Mouse (Mus musculus) liver, postnatal 0 days (tissue): Measurements from ENCODE around the gene Mrps17. TPM values are rescaled to one million over a fixed set of nuclear protein-coding genes. Genes with fewer than 3 reads are reported as not detected.

Source experiments
- ATAC-seq: fragments of 200-750 bp; cut with Nextera tagmentation; 2 replicates; pipeline ENCODE4 v1.8.0; 2017; ENCODE audit warnings: mild to moderate bottlenecking, moderate library complexity
- DNase-seq: peaks from one replicate; pipeline ENCODE4 v3.0.0-alpha.2; 2016
- H3K27ac ChIP-seq: fragments of 300-500 bp; sonication (generic); 2 replicates; pipeline ENCODE4 v1.5.1; 2014; ENCODE audit warnings: antibody characterized with exemption, moderate library complexity, mild to moderate bottlenecking, low read depth
- H3K27me3 ChIP-seq: fragments of 300-500 bp; sonication (generic); 2 replicates; pipeline ENCODE4 v1.6.1; 2014; ENCODE audit warnings: low read length, control low read depth, mixed read lengths; ENCODE audit not compliant: insufficient read depth
- H3K36me3 ChIP-seq: fragments of 300-500 bp; sonication (generic); replicated peaks from 2 replicates; pipeline ENCODE4 v1.6.1; 2014; ENCODE audit warnings: mild to moderate bottlenecking, control low read depth, low read length, moderate library complexity, mixed read lengths; ENCODE audit not compliant: insufficient read depth
- H3K4me1 ChIP-seq: fragments of 300-500 bp; sonication (generic); 2 replicates; pipeline ENCODE4 v1.6.1; 2014; ENCODE audit warnings: antibody characterized with exemption, mild to moderate bottlenecking, control low read depth; ENCODE audit not compliant: insufficient read depth
- H3K4me2 ChIP-seq: fragments of 300-500 bp; sonication (generic); 2 replicates; pipeline ENCODE4 v1.6.1; 2014; ENCODE audit warnings: low read depth, mild to moderate bottlenecking, low read length, moderate library complexity, mixed read lengths
- H3K4me3 ChIP-seq: fragments of 300-500 bp; sonication (generic); 2 replicates; pipeline ENCODE4 v1.5.1; 2014; ENCODE audit warnings: low read depth, low read length
- H3K9ac ChIP-seq: fragments of 300-500 bp; sonication (generic); replicated peaks from 2 replicates; pipeline ENCODE4 v1.6.1; 2014; ENCODE audit warnings: mild to moderate bottlenecking, moderate library complexity
- H3K9me3 ChIP-seq: fragments of 300-500 bp; sonication (generic); 2 replicates; pipeline ENCODE4 v1.6.1; 2016; ENCODE audit warnings: mild to moderate bottlenecking, control low read depth, low read length, mixed read lengths
- CTCF ChIP-seq: sonication (generic); IDR thresholded peaks from 2 replicates; pipeline ENCODE4 v1.5.1; 2016; ENCODE audit warnings: antibody characterized with exemption, low read depth
- EP300 ChIP-seq: IDR thresholded peaks from 2 replicates; pipeline ENCODE4 v1.6.1; 2016; ENCODE audit warnings: antibody characterized with exemption, low read depth, mild to moderate bottlenecking
- WGBS: fragments of 180-500 bp; shearing (Covaris S2); extraction: QIAGEN DNeasy Blood & Tissue Kit; methylation state at CpG from one replicate; pipeline ENCODE4 v1.1.7; 2014; ENCODE audit not compliant: insufficient replicate concordance; 5-methylcytosine and 5-hydroxymethylcytosine counted together
- polyA plus RNA-seq: library from polyadenylated mRNA; unstranded; fragments of >200 nt; fragmentation: Nextera tagmentation; extraction: Ambion mirVana; gene quantifications from 2 replicates; pipeline ENCODE4 v1.2.1, GENCODE M21; 2015

Mrps17 gene
- polyA plus RNA-seq, 1 experiment from 2014 or later = 130 TPM

DNA sequence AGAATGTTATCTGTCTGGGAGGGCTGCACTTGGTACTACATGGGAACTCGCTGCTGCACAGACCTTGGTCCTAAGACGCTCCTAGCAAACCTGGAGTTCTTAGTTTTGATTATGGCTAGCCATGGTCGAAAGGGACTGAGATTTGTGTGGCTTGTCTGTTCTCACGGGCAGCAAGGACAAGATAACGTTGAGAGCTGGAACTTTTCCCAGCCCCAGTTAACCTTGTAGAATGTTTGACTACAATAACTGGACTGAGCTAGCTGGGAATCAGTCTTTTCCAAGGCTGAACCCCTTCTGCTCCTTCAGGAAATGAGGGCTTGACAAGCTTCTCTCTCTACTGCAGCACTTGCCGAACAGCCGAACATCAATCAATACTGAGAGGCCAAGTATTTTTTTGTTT is 27.7 kb upstream of the Mrps17 start:
- no peak overlapping the region for H3K4me2 ChIP-seq
- H3K27ac ChIP-seq = no peak overlapping the region
- TF ChIP-seq CTCF (no peak), EP300 (no peak)
- no peaks in the 10 kb centered on the region for H3K9me3 ChIP-seq
- DNase-seq (no peak), ATAC-seq (no peak)
- no peaks in the 10 kb centered on the region for H3K27me3 ChIP-seq
- H3K36me3 ChIP-seq = no peaks in the 10 kb centered on the region
- no peak overlapping the region for H3K9ac ChIP-seq
- no peaks in the 10 kb centered on the region; the same call in 1 of the 2 replicates for H3K4me1 ChIP-seq
- WGBS = 65% methylated on average over 7 of the region's 7 CpGs
- no peak overlapping the region for H3K4me3 ChIP-seq

DNA sequence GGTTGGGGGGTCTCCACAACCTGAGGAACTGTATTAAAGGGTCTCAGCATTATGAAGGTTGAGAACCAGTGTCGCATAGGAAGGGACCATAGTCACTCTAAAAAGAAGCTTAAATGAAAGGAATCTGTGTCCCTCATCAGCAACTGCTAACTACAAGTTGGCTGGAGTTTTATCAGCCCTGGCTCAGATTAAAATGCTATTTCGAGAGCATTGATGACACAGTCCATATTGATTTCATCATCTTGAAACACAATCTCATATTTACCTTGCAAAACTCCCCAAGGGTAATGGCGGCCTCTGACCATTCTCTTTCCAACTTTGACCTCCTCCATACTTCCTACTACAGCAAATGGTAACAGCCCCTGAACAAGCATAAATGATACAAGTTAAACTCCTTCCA is 24.8 kb upstream of the Mrps17 start:
- Histone ChIP-seq H3K9me3 (no peaks in the 10 kb centered on the region), H3K9ac (no peak overlapping the region), H3K27me3 (no peaks in the 10 kb centered on the region), H3K36me3 (no peaks in the 10 kb centered on the region), H3K4me2 (no peak overlapping the region), H3K27ac (no peak overlapping the region; the same call in 1 of the 2 replicates), H3K4me1 (no peaks in the 10 kb centered on the region; the same call in 1 of the 2 replicates), H3K4me3 (no peak overlapping the region)
- WGBS = 57% methylated on average over 3 of the region's 3 CpGs
- ATAC-seq (peak; percentile 38; the same call in 1 of the 2 replicates), DNase-seq (no peak)
- no peak for TF ChIP-seq EP300
- no peak for TF ChIP-seq CTCF

DNA sequence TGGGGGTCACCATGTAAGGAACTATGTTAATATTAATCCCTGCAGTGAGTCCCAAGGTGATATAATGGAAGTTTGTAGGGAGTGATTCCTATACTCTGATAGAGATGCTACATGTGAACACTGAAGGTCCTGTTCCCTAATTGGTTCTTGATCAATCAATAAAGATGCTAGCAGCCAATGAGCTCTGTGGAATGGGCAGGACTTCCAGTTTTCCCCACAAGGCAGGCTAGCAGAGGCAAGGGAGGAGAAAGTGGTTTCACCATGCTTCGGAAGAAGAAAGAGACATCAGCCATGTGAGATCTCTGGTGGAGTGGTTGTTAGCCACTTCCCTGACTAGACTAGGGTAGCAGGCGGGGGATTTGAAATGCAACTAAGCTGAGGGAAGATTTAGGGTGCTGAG is 14.8 kb upstream of the Mrps17 start:
- Histone ChIP-seq H3K4me1 (peaks cover 6% of the 10 kb centered on the region), H3K36me3 (no peaks in the 10 kb centered on the region), H3K4me3 (no peak overlapping the region), H3K27me3 (0 out of 2 replicates have a peak, but pooled peaks cover 2% of the 10 kb centered on the region), H3K9ac (no peak overlapping the region), H3K4me2 (no peak overlapping the region), H3K27ac (no peak overlapping the region), H3K9me3 (no peaks in the 10 kb centered on the region)
- TF ChIP-seq CTCF = no peak
- no peak for TF ChIP-seq EP300
- ATAC-seq (no peak), DNase-seq (no peak)
- WGBS = 29% methylated on average over 2 of the region's 2 CpGs

DNA sequence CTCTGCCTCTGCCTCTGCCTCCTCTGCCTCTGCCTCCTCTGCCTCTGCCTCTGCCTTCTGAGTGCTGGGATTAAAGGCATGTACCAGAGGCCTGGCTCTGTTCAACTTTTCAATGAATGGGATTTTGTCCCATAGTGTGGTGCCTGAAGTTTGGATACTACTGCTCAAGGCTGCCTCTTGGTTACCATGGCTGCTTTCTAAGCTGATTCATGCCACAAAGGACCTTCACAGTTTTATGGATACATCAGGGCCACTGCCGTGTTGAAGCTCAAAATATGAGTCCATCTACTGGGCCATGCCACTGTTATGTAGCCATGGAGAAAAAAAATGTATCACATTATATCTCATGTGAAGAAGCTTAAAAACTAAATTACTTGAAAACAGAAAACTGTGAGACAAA is 13.6 kb upstream of the Mrps17 start:
- DNase-seq = no peak
- H3K4me1 ChIP-seq = peaks cover 6% of the 10 kb centered on the region
- H3K27me3 ChIP-seq = 0 out of 2 replicates have a peak, but pooled peaks cover 2% of the 10 kb centered on the region
- ATAC-seq = no peak
- whole genome bisulfite sequencing = 70% methylated on average over 1 of the region's 1 CpGs
- no peaks in the 10 kb centered on the region for H3K36me3 ChIP-seq
- H3K27ac ChIP-seq = no peak overlapping the region
- no peak overlapping the region for H3K4me3 ChIP-seq
- H3K9ac ChIP-seq = no peak overlapping the region
- no peaks in the 10 kb centered on the region for H3K9me3 ChIP-seq
- no peak for TF ChIP-seq EP300
- no peak for TF ChIP-seq CTCF
- H3K4me2 ChIP-seq = no peak overlapping the region

DNA sequence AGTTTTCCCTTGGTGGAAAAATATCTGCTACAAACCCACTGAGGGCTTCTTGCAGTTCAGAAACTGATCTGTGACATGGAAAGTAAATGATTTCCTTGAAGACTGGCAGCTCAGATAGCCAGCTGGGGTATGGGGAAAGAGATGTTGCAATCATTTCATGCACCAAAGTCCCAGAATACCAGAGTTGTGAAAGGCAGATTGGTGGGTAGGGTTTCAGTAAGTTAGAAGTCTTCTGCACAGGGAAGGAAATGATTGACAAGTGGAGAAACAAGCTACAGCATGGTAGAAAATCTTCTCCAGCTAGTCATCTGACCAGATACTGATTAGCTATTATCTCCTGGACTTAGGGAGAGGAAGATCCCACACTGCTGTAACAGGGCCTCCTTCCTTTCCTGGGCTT is 11.9 kb upstream of the Mrps17 start:
- H3K9me3 ChIP-seq = no peaks in the 10 kb centered on the region
- TF ChIP-seq EP300 (peak; percentile 49; the same call in 1 of the 2 replicates), CTCF (no peak)
- DNase-seq (peak; percentile 34), ATAC-seq (peak; percentile 81)
- no peak overlapping the region; the same call in 1 of the 2 replicates for H3K27ac ChIP-seq
- no peak overlapping the region for H3K9ac ChIP-seq
- H3K4me2 ChIP-seq = 0 out of 2 replicates have a peak overlapping the region, but pooled peaks have one; percentile 0
- H3K4me3 ChIP-seq = no peak overlapping the region
- 0 out of 2 replicates have a peak, but pooled peaks cover 2% of the 10 kb centered on the region for H3K27me3 ChIP-seq
- no peaks in the 10 kb centered on the region for H3K36me3 ChIP-seq
- H3K4me1 ChIP-seq = peaks cover 6% of the 10 kb centered on the region

DNA sequence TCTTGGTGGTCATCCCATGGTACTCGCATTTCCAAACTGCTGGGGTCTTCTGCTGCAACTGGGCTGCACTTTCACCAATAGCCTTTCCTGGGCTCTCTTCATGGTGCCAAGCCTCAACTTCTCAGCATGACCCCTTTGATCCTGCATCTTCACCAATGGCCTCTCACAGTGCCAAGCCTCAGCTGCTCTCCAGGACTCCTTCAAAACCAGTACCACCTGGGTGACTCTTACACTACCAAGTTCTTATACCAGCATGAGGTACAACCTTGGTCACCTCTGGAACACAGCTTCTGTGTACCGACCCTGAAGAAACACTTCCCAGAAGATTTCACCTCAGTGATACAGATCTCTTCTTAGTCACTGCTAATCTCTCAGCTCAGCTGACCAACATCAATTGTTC is 6.9 kb upstream of the Mrps17 start, which contains the start of gene Sept14:
Sept14 (minus strand) TSS at position 101 of the 400 bp plus-strand sequence.
- no peaks in the 10 kb centered on the region for H3K9me3 ChIP-seq
- no peaks in the 10 kb centered on the region for H3K36me3 ChIP-seq
- ATAC-seq = no peak
- no peaks in the 10 kb centered on the region for H3K27me3 ChIP-seq
- H3K4me1 ChIP-seq = 0 out of 2 replicates have a peak, but pooled peaks cover 2% of the 10 kb centered on the region
- no peak within 1 kb of the TSS for H3K27ac ChIP-seq
- TF ChIP-seq CTCF = no peak
- TF ChIP-seq EP300 = no peak
- DNase-seq = no peak
- 55% methylated on average over 2 of the region's 2 CpGs for WGBS
- H3K9ac ChIP-seq = no peak within 1 kb of the TSS
- H3K4me3 ChIP-seq = no peak within 1 kb of the TSS
- no peak within 1 kb of the TSS for H3K4me2 ChIP-seq
